Comparison of ENCODE assay signal across 18 mouse cellular contexts in genomic region chr5:100837907-100838306, GRCm38 (mm10). TPM values are rescaled to one million over a fixed set of nuclear protein-coding genes. Genes with fewer than 3 reads are reported as not detected.
DNase-seq lines count a peak whose midpoint lies in the region; ATAC-seq and TF ChIP-seq lines count a peak whose summit lies in the region.
"Had no signal": no experiment of that assay in that cellular context is flagged by ENCODE, and none has a peak within 500 bp of the region (broad histone marks: within the 10 kb centered on the region; RNA-seq: fewer than 3 reads in every experiment).

No protein-coding gene starts in this region.

- H3K36me3 ChIP-seq in heart, embryonic 13.5 days, result peaks cover 18% of the 10 kb centered on the region
- no peaks in the 10 kb centered on the region for H3K36me3 ChIP-seq in hindbrain, postnatal 0 days (ENCODE audit: insufficient read depth, low read length)
- H3K36me3 ChIP-seq: embryonic facial prominence, embryonic 15.5 days; hindbrain, embryonic 10.5 days; kidney, embryonic 15.5 days; limb, embryonic 13.5 days; midbrain, embryonic 10.5 days had no signal

- no peak for TF ChIP-seq CTCF in hindbrain, postnatal 0 days (IDR thresholded peaks at IDR 0.05; ENCODE audit: low read depth)

- intact Hi-C loops in heart, postnatal 36 days (cut with DNase I), result loop anchor here (1.0 kb wide), 1 partner anchor 22 kb away; no protein-coding TSS in a partner anchor

- DNase-seq in 3134 (ENCODE audit: extremely low read depth, insufficient read length, low spot score), result peak; percentile 22
- DNase-seq in heart, adult 11 months, result peak; percentile 98
- DNase-seq in heart, postnatal 36 days, result peak; percentile 29 to 45
- no peak for DNase-seq in layer of hippocampus, adult 9-11 months
- no peak for DNase-seq in layer of hippocampus, postnatal 14 days (ENCODE audit: low spot score in 2 of 2)
- no peak for DNase-seq in hindbrain, postnatal 0 days (ENCODE audit: low spot score)
- DNase-seq: cerebellum, adult 9-10 months; gastrocnemius, postnatal 10 days; lung, postnatal 36 days; right cerebral cortex, postnatal 14 days; thymus, postnatal 4 days had no signal

- H3K9me3 ChIP-seq in heart, embryonic 13.5 days, result peaks cover 11% of the 10 kb centered on the region
- no peaks in the 10 kb centered on the region for H3K9me3 ChIP-seq in hindbrain, postnatal 0 days (ENCODE audit: low read length)
- H3K9me3 ChIP-seq: embryonic facial prominence, embryonic 15.5 days had no signal

- no peak overlapping the region for H3K4me3 ChIP-seq in heart, embryonic 13.5 days
- no peak overlapping the region for H3K4me3 ChIP-seq in hindbrain, postnatal 0 days (ENCODE audit: low read length)
- H3K4me3 ChIP-seq: embryonic facial prominence, embryonic 15.5 days; hindbrain, embryonic 10.5 days; kidney, embryonic 15.5 days; layer of hippocampus, adult 2 months; limb, embryonic 13.5 days; midbrain, embryonic 10.5 days had no signal

- no peak overlapping the region for H3K4me2 ChIP-seq in heart, embryonic 13.5 days
- no peak overlapping the region for H3K4me2 ChIP-seq in hindbrain, postnatal 0 days (ENCODE audit: low read depth, low read length)
- H3K4me2 ChIP-seq: embryonic facial prominence, embryonic 15.5 days; kidney, embryonic 15.5 days; limb, embryonic 13.5 days had no signal

- 15% methylated on average over 7 of the region's 7 CpGs for WGBS in heart, embryonic 13.5 days
- WGBS in hindbrain, postnatal 0 days, result 87% methylated on average over 7 of the region's 7 CpGs

- H3K9ac ChIP-seq in heart, embryonic 13.5 days, result no peak overlapping the region
- no peak overlapping the region for H3K9ac ChIP-seq in hindbrain, postnatal 0 days (replicated peaks; ENCODE audit: low read length)
- H3K9ac ChIP-seq: embryonic facial prominence, embryonic 15.5 days; kidney, embryonic 15.5 days; limb, embryonic 13.5 days had no signal

- H3K27me3 ChIP-seq in heart, embryonic 13.5 days (replicated peaks), result no peaks in the 10 kb centered on the region
- no peaks in the 10 kb centered on the region for H3K27me3 ChIP-seq in hindbrain, postnatal 0 days (ENCODE audit: insufficient read depth, low read length)
- H3K27me3 ChIP-seq: embryonic facial prominence, embryonic 15.5 days; kidney, embryonic 15.5 days; limb, embryonic 13.5 days had no signal

- H3K4me1 ChIP-seq in heart, embryonic 13.5 days, result peaks cover 33% of the 10 kb centered on the region
- no peaks in the 10 kb centered on the region for H3K4me1 ChIP-seq in hindbrain, postnatal 0 days (ENCODE audit: insufficient read depth, low read length)
- H3K4me1 ChIP-seq: embryonic facial prominence, embryonic 15.5 days; hindbrain, embryonic 10.5 days; kidney, embryonic 15.5 days; limb, embryonic 13.5 days; midbrain, embryonic 10.5 days had no signal

- peak overlapping the region; percentile 83 for H3K27ac ChIP-seq in heart, embryonic 13.5 days (replicated peaks)
- H3K27ac ChIP-seq in hindbrain, postnatal 0 days, result no peak overlapping the region
- H3K27ac ChIP-seq: embryonic facial prominence, embryonic 15.5 days; hindbrain, embryonic 10.5 days; kidney, embryonic 15.5 days; layer of hippocampus, adult 2 months; limb, embryonic 13.5 days; midbrain, embryonic 10.5 days had no signal

- peak; percentile 66; the same call in 1 of the 2 replicates for ATAC-seq in heart, embryonic 13.5 days (ENCODE audit: extremely low read depth, insufficient number of reproducible peaks, low FRiP score, low TSS enrichment)
- ATAC-seq in hindbrain, postnatal 0 days, result no peak

RNA-seq across cellular contexts. Expression of gene Gpat3, which starts 7.6 kb away (rescaled TPM):
- 9.0 and 13.5 TPM in 2 replicates for polyA plus RNA-seq in heart, embryonic 13.5 days (2015; fragmentation: Nextera tagmentation; extraction: Ambion mirVana)
- 10 to 100 TPM; 21.6 to 27.8 TPM for total RNA-seq in heart, postnatal 36 days (2021)
- 1 to 10 TPM; 2.2 to 3.1 TPM for total RNA-seq in layer of hippocampus, postnatal 14 days (2021)
- 0.47 and 1.5 TPM in 2 replicates for total RNA-seq in hindbrain, postnatal 0 days (2014; rRNA removed)
- polyA plus RNA-seq in hindbrain, postnatal 0 days (2015; fragmentation: Nextera tagmentation; extraction: Ambion mirVana), result 1.5 and 2.4 TPM in 2 replicates

RNA-seq across cellular contexts. Expression of gene Abraxas1, which starts 17.1 kb away (rescaled TPM):
- polyA plus RNA-seq in heart, embryonic 13.5 days (2015; fragmentation: Nextera tagmentation; extraction: Ambion mirVana), result 26.0 and 31.8 TPM in 2 replicates
- 10 to 100 TPM; 11.0 to 13.2 TPM for total RNA-seq in heart, postnatal 36 days (2021)
- total RNA-seq in layer of hippocampus, postnatal 14 days (2021), result 1 to 10 TPM; 6.4 to 7.5 TPM
- total RNA-seq in hindbrain, postnatal 0 days (2014; rRNA removed), result 4.7 and 6.9 TPM in 2 replicates
- polyA plus RNA-seq in hindbrain, postnatal 0 days (2015; fragmentation: Nextera tagmentation; extraction: Ambion mirVana), result 10.7 and 11.4 TPM in 2 replicates

RNA-seq across cellular contexts. Expression of gene Mrps18c, which starts 39.5 kb away (rescaled TPM):
- polyA plus RNA-seq in heart, embryonic 13.5 days (2015; fragmentation: Nextera tagmentation; extraction: Ambion mirVana), result 128 and 148 TPM in 2 replicates
- total RNA-seq in heart, postnatal 36 days (2021), result 10 to 100 TPM; 81.3 to 84.8 TPM
- 10 to 100 TPM; 58.6 to 62.2 TPM for total RNA-seq in layer of hippocampus, postnatal 14 days (2021)
- total RNA-seq in hindbrain, postnatal 0 days (2014; rRNA removed), result 26.3 and 26.5 TPM in 2 replicates
- 183 and 192 TPM in 2 replicates for polyA plus RNA-seq in hindbrain, postnatal 0 days (2015; fragmentation: Nextera tagmentation; extraction: Ambion mirVana)

RNA-seq across cellular contexts. Expression of gene Helq, which starts 39.5 kb away (rescaled TPM):
- 9.3 and 10.5 TPM in 2 replicates for polyA plus RNA-seq in heart, embryonic 13.5 days (2015; fragmentation: Nextera tagmentation; extraction: Ambion mirVana)
- 1 to 10 TPM; 2.1 to 3.6 TPM for total RNA-seq in heart, postnatal 36 days (2021)
- total RNA-seq in layer of hippocampus, postnatal 14 days (2021), result 10 to 100 TPM; 13.2 to 18.5 TPM
- 9.4 and 10.6 TPM in 2 replicates for total RNA-seq in hindbrain, postnatal 0 days (2014; rRNA removed)
- 11.1 and 12.7 TPM in 2 replicates for polyA plus RNA-seq in hindbrain, postnatal 0 days (2015; fragmentation: Nextera tagmentation; extraction: Ambion mirVana)

Comparison
In these comparisons a context has a peak if more than half of its experiments do, and no peak if none do; other contexts are left out.
1. DNase-seq: peak in 3134 (single experiment), heart, adult 11 months (single experiment) and heart, postnatal 36 days (2 of 2); none in layer of hippocampus, adult 9-11 months (single experiment), layer of hippocampus, postnatal 14 days (0 of 2) and hindbrain, postnatal 0 days (single experiment).